Mouse (Mus musculus) heart, adult 8-10 months (tissue): ENCODE data around the gene Zfp239. TPM values are rescaled to one million over a fixed set of nuclear protein-coding genes. Genes with fewer than 3 reads are reported as not detected.

Experiments
- DNase-seq: peaks from one replicate; pipeline ENCODE4 v3.0.0; 2022; ENCODE audit warnings: low spot score
- total RNA-seq, 4 experiments: library from RNA; stranded (reverse); gene quantifications; 2 replicates each; pipeline ENCODE4 v1.2.4; 2022

The Zfp239 gene
- total RNA-seq, 4 experiments from 2014 or later: 0.22 to 0.41 (median 0.26) TPM; not detected in 1

DNA sequence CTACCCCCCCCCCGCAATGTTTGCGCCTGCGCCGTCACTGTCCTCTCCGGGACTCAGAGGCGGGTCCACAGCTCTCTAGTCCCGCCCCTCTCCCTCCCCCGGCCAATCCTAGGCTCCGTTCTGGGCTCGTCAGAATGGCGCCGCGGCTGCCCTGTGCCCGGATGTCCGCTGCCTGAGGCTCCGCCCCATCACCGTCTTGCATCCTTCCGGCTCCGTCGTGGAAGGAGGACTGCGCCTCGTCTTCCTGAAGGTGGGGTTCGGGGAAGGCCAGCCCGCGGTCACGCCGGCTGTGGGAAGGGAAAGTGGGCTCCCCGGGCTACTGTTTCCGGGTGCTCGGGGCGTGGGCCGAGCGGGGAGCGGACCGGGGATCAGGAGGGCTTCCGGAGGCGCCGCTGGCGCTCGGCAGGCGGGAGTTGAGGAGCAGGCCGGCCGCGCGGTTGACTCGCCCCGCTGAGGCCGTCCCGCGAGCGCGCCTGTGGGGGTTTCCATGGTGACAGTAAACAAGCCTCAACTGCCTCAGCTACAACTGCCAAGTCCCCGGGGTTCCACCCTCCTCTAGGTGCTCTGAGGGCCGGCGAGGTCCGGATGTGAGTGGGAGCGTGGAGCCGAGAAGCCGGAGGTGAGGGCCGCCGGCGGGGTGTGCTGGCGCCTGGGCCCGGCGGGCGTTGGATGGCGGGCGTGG lies 44.8 kb downstream of the Zfp239 start:
- DNase-seq: peak; percentile 98

DNA sequence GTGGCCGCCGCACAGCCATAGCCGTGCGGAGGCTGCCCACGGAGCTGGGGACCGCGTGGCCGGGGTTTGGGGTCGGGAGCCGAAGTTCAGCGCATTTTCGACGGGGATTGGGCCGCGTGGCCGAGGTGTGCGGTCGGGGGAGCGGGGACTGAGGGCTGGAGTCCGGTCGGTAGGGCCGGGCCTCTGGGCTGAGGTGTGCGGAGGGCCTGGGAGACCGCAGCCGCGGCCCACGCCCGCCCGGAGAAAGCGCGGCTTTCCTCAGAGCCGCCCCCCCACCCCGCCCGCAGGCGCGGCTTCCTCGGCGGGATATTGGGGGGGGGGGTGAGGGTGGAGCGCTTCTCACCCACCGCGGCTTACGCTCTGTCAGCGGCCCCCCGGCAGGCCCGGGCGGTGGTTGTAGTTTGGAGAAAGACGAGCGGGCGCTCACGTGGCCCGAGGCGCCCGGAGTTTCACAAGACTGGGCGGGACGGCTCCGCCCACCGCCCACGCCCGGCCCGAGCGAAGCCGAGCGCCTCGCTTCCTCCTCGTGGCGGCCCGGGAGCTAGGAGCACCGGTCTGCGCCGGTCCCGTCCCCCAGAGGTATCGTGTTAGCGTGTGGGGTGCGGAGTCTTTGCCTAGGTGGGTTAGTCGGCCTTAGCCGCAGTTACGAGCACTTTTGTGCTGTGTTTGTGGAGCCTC lies 45.5 kb downstream of the Zfp239 start:
- peak; percentile 76 for DNase-seq

DNA sequence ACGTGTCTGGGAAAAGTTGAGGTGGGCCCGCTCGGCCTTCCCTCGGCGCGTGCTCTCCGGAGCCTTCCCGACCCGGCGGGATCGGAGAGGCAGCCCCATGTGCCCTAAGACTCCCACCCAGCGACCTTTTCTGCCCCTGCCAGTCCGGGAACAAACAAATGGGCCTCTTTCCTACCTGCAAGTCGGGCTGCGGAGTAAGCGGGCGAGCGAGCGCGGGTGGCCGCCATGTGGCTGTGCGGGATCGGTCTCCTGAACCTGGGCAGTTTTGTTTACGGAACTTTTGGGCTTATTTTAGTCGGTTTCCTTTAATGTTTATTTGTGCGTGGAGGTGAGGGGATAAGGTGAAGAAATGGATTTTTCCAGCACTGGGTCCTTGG lies 46.1 kb downstream of the Zfp239 start:
- no peak for DNase-seq

DNA sequence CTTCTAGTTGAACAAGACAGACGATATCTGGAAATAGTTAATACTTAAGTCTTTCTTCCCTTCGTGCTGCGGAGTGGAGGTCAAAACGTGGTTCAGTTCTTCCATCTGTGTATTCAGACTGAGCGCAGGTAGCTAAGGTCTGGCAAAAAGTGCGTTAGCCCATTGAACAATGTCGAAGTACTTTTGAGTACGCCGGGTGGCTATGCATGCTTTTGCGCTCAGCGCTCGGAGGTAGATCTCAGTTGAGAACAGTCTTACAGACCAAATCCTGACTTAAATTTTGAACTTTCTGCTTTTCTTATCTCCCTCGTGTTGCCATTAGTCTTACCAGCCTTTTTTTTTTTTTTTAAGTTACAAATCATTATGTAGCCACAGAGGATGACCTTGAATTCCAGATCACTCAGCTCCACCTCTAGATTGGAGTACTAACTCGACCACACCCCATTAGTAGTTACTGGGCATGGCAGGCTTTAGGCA lies 46.6 kb downstream of the Zfp239 start:
- DNase-seq: no peak

DNA sequence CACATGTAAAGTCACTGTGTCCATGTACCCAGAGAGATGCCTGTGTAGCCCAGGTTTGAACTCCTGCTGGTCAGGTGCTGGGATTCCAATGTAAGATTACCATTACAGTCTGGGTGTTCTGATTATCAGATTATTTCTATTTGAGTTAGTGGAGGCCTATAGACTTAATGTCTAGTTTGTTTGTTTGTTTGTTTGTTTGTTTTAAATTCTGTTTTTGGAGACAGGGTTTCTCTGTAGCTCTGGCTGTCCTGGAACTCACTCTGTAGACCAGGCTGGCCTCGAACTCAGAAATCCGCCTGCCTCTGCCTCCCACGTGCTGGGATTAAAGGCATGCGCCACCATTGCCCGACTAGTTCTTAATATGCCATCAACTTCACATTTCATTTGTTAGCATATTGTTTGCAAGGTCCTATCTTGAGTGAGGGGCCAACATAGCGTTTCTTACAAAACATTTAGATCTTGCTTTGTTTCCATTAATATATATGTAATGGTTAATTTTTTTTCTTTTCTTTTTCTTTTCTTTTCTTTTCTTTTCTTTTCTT lies 48.3 kb downstream of the Zfp239 start:
- no peak for DNase-seq

DNA sequence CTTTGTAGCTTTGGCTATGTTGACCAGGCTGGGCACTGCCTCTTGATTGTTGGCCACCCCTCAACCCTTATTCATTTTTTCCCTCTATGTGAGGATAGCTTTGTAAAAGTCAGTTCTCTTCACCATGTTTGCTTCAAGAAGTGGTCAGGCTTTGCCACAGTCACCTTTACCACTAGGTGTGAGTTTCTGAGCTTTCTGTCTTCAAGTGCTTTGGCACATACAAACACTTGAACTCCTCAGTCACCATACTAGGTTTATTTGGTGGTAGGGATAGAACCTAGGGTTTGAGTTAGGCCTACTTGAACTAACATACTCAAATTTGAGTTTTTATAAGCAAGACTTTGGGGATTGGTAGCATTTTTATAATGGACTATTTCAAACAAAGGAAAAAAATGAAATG lies 52.6 kb downstream of the Zfp239 start:
- DNase-seq: no peak

DNA sequence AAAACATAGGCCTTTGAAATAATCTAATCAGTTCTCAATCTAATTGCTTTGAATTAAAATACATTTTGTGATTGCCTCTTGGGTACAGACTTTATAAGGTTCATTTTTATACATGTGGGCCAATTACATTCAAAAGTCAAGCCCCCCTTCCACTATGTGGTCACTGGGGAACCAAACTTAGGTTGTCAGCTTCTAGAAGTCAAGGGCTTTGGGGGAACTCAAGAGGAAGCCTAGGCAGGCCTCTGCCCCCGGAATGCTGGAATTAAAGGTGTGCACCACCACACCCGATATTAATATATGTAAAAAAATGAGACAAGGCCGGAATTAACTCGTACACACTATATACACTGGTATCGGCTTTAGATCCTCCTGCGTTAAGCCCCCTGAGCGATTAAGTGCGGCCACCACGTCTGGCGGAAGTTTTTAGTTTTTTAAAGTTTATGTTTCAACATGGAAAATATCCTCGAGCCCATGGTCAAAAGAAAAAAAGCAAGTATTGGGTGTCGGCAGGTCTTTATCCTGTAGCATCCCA lies 54.4 kb downstream of the Zfp239 start:
- no peak for DNase-seq

DNA sequence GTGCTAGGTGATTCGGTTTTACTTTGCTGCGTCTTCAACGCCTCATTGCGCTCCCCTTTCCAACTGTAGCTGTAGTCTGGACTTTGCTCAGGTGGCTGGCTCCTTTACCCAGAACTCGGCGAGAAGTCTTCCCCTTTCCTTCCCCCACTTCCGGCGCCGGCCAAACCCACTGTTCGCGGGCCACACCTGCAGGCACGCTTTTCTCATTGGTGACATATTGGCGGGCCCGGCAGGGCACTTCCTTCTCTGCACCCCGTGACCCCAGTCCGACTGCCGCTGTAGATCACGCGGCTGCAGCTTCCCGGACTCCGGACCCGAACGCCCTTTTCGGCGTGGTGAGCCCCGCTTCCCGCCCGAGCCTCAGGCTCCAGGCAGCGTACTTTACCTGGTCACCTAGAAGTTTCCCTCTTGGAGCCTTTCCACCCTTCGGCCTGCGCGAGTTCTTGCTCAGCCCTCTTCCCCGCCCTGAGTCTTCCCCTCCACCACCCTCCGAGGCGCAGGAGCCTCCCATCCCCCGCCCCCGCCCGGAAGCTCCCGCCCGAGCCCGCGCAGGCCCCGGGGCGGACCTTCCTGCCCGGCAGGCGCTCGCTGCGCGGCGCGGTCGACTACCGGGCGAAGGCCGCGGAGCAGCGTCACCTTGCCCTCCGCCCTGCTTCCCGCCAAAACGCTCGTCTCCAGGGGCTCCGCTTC lies 55.0 kb downstream of the Zfp239 start:
- peak; percentile 84 for DNase-seq

DNA sequence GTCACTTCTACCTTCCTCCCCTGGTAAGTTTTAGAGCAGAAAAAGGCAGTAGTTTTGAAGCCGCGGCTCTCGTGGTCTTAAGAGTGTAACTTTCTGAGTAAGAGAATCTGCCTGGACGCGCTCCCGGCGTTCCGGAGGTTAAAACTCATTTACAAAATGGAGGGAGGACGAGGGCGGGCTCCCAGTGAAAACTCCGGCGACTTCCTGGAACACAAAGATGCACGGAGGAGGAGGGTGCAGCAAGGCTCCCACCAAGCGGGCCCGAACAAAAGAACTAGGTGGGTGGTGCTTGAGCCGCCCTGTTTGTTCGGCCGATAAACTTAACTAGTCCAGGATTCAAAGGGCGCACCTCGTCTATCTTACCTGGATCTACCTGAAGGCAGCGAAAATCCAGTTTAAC lies 55.7 kb downstream of the Zfp239 start:
- DNase-seq: peak; percentile 72

DNA sequence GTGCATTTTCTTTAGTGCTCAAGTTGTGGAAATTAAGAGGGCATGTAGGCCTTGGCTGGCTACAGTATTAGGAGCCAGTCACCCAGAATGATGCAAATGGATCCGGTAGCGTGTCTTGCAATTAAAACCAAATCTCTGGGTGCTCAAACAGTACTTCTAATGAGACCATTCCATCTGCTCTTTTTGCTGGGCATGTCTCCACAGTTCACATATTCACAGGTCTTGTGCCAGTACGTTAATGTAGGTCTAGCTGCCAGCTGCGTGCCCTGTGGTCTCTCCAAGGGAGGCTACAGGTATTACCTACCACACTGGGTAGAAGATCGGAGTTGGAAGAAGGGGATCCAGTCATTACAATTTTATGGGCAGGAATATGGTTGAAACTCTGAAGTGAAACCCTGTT lies 56.1 kb downstream of the Zfp239 start:
- DNase-seq: no peak

DNA sequence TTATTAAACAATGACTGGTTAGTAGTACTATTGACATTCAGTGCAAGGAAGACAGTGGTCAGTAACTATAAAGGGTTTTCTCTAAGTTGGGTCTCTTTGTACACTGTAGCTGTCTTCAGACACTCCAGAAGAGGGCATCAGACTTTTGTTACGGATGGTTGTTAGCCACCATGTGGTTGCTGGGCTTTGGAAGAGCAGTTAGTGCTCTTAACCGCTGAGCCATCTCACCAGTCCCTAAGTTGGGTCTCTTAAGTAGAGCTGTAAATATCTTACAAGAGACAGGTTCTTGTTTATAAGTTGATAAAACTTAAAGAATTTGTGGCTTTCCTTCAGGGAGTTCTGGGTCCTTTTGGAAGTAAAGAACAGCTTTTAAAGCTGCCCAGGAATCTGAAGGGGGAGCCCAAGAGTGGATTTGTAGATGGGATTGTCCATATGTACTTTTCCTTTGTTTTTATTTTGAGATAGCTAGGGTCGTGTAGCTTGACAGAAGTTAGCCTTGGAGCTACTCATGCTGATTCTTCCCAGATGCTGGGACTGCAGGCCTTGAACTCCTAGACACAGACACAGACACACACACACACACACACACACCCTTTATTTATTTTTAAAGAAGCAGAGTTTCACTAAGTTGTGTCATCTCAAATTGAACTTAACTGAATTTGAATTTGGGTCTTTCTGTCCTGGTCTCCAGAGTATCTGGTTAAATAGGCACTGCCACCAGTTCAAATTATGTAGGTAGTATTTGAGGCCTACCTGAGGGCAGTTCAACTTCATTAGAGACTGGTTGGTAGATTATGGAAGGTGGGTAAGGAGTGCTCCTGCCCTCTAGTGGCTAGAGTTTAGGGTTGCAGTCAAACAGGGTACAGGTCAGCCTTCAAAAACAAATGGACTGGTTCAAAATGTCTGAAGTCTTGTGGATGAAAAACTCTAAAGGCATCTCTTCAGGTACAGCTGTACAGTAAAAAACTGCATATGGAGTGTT lies 59.0 kb downstream of the Zfp239 start:
- no peak for DNase-seq

DNA sequence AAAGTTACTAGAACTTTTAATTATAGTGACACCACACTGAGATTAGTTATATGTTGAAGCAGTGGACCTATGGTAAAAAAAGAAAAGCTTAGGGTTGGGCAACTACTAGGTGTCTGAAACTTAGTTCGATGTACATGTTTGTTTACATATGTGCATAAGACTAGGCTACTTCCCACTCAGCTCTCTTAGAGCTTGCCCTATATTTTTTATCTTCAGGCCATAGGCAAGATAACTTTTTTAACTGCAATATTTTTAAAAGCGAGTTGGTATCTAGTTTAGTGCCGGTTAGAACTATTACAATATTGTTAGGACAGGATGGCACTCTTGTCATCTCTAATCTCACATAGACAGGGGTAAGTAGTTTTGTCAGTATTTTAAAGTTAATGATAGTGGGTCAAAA lies 60.1 kb downstream of the Zfp239 start:
- no peak for DNase-seq

Other genes starting within 250 kb of the Zfp239 start
- 10 to 100 TPM; 26.2 to 33.8 (median 29.0) TPM for gene Zfp637, start 20.9 kb upstream of the Zfp239 start, total RNA-seq
- gene Hnrnpf, start 38.2 kb downstream of the Zfp239 start, total RNA-seq: 100 to 1,000 TPM; 170 to 189 (median 180) TPM
- not detected for gene Fxyd4, start 75.6 kb downstream of the Zfp239 start, total RNA-seq
- under 1 TPM; 0.35 to 0.69 (median 0.42) TPM for gene Rasgef1a, start 149.3 kb downstream of the Zfp239 start, total RNA-seq